Mouse (Mus musculus) thymus, adult 2 months (tissue): ENCODE measurements around the gene Ephb1.

Experiments
- CTCF ChIP-seq: fragments of 200-500 bp; IDR thresholded peaks from 2 replicates; pipeline ENCODE4 v1.5.1; 2012; ENCODE audit warnings: mild to moderate bottlenecking, control low read depth, low read length, moderate library complexity, borderline replicate concordance; ENCODE audit not compliant: control insufficient read depth, poor library complexity, insufficient read depth; ENCODE audit errors: extremely low read depth
- POLR2A ChIP-seq: fragments of 200-500 bp; IDR thresholded peaks from 2 replicates; pipeline ENCODE4 v1.6.1; 2012; ENCODE audit warnings: mild to moderate bottlenecking, low read length, control low read depth, moderate library complexity; ENCODE audit not compliant: control insufficient read depth, poor library complexity, insufficient read depth; ENCODE audit errors: extremely low read depth

DNA sequence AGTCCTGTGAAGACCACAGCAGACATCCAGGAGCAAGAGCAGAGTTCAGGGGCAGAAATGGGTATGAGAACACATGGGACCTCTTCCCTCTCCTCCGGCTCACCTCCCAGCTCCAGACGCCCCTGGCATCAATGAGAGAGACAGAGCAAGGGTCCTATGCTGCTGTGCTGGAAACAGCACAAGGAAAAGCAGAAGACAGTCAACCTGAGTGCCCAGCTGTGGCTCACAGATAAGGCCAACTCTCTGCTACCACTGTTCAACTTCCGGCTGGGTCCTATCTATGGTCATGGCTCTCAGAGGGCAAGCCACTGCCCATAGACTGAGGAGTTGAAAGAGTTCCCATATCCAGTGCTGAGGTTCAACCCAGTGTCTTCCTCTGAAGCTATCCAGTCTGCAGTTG, 7.7 kb downstream of the Ephb1 start:
- TF ChIP-seq POLR2A, result no peak
- TF ChIP-seq CTCF, result no peak
